Mouse (Mus musculus) heart, adult 2 months (tissue): ENCODE data around the gene Ect2l.

Experiments
- CTCF ChIP-seq: fragments of 200-600 bp; IDR thresholded peaks from 2 replicates; pipeline ENCODE4 v1.8.1; 2022; ENCODE audit warnings: antibody characterized with exemption, mild to moderate bottlenecking, moderate library complexity
- POLR2A ChIP-seq: fragments of 200-500 bp; IDR thresholded peaks from 2 replicates; pipeline ENCODE4 v1.6.1; 2011; ENCODE audit warnings: mild to moderate bottlenecking, low read depth, low read length, control low read depth; ENCODE audit not compliant: insufficient read depth

DNA sequence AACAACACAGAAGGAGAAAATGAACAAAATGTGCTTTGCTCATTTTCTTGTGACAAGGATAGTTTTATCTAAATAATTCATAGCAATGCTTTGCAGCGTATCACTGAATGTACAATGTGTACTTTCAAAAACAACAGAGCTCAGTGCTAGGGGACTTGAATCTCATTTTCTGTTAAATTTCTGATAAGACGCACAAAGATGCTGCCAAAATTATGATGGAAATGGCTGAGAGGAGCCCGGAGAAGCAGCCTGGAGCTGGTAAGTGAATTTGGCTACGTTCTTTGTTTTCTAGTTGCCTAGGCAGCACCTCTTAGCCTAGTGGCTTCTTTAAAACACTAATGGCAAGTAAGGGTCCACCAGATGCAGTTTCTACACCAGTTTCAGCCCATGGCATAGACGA lies 28.4 kb downstream of the Ect2l start:
- TF ChIP-seq CTCF (no peak), POLR2A (no peak)
